Mouse (Mus musculus) activated CD4-positive, CD25-positive, alpha-beta regulatory T cell, adult 4 months (primary cell): ENCODE measurements around the gene Klhl11. TPM values are rescaled to one million over a fixed set of nuclear protein-coding genes. Genes with fewer than 3 reads are reported as not detected.

Experiments
- ATAC-seq: one replicate; pipeline ENCODE4 v1.8.0; 2017
- polyA plus RNA-seq, 2 experiments: library from polyadenylated mRNA; unstranded; fragments of 100-300 nt; shearing (Covaris generic); gene quantifications; one replicate each; pipeline ENCODE4 v1.2.1; 2017

Gene Klhl11
- 1 to 10 TPM; 1.9 to 2.1 TPM for polyA plus RNA-seq

- ATAC-seq, result peak; percentile 93
Measured at GRCm38 (mm10) chr11:100472197-100472934, at the start of gene Klhl11. Gene Klhl11 (minus strand): TSS chr11:100472741.

DNA sequence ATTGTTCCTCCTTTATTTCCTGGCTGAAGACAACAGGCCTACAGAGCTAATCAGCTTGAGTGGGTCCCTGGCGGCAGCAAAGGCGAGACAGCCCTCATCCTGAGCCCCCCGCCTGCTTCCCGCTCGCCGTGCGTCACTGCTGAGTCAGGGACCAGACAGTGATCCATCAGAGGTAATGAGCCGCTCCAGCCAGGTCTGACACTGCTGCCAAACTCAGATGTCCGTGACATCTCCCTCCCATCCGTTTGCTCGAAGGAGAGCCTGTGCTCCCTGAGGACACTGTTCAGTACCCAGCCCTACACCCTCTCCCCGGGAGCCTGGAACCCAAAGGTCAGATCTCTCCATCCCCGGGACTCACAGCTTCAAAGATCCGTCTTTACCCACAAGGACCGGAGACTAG, 48.3 kb upstream of the Klhl11 start:
- ATAC-seq, result no peak

GRCm38 (mm10) chr11:100519188-100519587, 46.6 kb upstream of the Klhl11 start:
- ATAC-seq, result no peak

DNA sequence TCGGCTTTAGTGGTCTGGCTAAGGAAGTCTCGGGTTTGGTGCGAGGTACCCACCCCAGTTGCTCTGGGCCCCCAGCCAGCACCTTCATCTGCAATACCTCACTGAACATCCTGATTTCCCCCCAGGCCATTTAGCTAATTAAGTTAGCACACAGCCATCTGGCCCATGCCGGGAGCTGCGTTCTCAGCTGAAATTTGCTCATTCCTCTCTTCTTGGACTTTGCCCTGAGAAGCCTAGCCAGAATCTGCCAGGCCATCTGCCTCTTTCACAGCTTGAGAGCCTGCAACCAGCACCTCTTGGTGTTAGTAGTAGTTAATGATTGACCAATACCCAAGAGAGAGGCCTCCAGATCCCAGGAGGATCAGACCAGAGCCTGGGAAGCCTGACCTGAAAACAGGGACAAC, 45.6 kb upstream of the Klhl11 start:
- ATAC-seq, result no peak

- no peak for ATAC-seq
Measured at GRCm38 (mm10) chr11:100516291-100516690, 43.8 kb upstream of the Klhl11 start.

GRCm38 (mm10) chr11:100515789-100516188, 43.2 kb upstream of the Klhl11 start:
- ATAC-seq, result no peak

DNA sequence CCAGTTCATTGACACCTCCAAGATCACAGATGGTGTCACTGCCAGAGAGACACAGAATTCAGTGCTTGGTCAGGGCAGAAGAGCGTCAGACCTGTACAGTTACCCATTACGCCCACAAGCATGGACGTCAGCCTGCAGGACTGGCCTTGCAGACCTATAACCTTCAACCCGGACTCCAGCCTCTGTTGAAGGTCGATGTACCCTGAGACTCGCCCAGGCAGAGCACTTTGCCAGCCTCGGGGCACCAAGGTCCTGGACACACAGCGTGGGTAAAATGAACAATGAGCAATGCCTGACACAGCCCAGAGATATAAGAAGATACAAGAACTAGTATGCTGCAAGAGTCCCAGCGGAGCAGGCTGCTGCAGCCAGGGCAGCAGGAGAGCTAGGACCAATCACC, 42.5 kb upstream of the Klhl11 start:
- ATAC-seq, result no peak

GRCm38 (mm10) chr11:100513716-100514115, 41.2 kb upstream of the Klhl11 start:
- ATAC-seq, result no peak

DNA sequence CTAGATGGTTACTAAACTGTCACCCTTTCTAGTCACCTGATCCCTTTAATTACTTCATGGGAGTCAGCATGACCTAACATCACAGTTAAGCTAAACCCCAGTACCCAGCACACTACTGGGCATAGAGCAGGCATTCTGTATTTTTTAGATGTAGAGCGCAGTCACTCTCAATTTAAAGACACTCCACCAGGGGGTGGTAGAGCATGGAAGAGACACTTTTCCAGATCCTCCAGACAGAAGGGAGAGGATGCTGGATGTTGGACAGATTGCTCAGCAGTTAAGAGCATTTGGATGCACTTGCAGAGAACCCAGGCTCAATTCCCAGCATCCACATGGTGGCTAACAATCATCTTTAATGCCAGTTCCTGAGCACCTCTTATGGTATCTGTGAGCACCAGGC, 39.8 kb upstream of the Klhl11 start:
- ATAC-seq, result no peak

- ATAC-seq, result no peak
Measured at GRCm38 (mm10) chr11:100510556-100510955, 38.0 kb upstream of the Klhl11 start.

GRCm38 (mm10) chr11:100505997-100506396, 33.5 kb upstream of the Klhl11 start:
- no peak for ATAC-seq

- ATAC-seq, result no peak
Measured at GRCm38 (mm10) chr11:100504990-100505660, 32.6 kb upstream of the Klhl11 start.

GRCm38 (mm10) chr11:100501321-100501720, 28.8 kb upstream of the Klhl11 start:
- no peak for ATAC-seq

- ATAC-seq, result no peak
Measured at GRCm38 (mm10) chr11:100500651-100501050, 28.1 kb upstream of the Klhl11 start.

DNA sequence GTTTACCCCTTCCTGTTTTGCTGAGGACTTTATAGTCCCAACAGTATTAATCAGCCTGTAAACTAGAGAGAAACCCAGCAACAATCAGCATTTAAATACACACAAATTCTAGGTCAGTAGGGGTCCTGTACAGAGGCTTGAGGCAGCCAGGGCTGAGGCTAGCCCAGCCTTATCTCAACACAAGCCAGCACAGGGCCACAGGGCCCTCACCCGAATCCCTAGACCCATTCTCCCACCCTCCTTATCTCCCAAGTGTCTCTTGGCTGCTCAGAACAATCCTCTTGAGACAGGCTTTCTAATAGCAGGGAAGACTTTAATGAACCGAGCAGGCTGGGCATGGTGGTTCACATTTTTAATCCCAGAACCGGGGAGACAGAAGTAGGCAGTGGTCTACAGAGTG, 27.7 kb upstream of the Klhl11 start:
- no peak for ATAC-seq

DNA sequence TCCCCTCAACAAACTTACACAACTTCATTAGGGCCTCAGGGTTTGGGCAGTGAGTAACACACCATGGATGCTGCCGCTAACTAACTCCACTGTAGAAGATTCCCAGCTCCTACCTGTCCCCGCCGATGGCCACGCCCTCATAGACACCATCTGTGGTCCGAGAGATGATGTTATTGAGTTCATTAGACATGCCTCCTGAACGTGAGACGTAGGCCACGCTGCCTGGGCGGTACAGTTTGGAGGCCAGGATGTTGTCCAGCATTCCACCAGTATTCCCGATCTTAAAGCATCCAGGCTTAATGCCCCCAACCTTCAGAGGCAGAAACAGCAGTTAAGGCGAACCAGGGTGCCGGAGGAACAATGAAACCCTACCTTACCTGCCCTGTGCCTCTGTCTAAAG, 21.2 kb upstream of the Klhl11 start:
- ATAC-seq, result no peak

DNA sequence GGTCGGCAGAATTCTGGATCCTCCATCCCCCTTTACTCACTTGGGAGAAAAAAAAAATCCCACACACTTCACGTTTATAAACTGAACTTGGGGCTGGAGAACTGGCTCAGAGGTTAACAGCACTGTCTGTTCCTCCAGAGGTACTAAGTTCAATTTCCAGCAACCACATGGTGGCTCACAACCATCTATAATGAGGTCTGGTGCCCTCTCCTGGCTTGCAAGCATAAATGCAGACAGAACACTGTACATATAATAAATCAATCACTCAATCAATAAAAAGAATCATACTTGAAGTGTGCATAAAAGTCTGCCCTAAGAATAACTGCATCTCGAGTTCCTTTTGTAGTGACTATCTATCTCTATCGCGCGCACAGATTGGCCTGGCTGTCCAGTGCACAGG, 18.4 kb upstream of the Klhl11 start:
- ATAC-seq, result no peak

- no peak for ATAC-seq
Measured at GRCm38 (mm10) chr11:100485801-100486538, 13.4 kb upstream of the Klhl11 start.

- ATAC-seq, result no peak
Measured at GRCm38 (mm10) chr11:100484461-100484860, 11.9 kb upstream of the Klhl11 start.

GRCm38 (mm10) chr11:100479152-100479551, 6.6 kb upstream of the Klhl11 start:
- ATAC-seq, result no peak

- ATAC-seq, result no peak
Measured at GRCm38 (mm10) chr11:100476281-100476680, 3.7 kb upstream of the Klhl11 start.

GRCm38 (mm10) chr11:100472935-100473295, 374 bp upstream of the Klhl11 start:
- ATAC-seq, result peak; percentile 4

DNA sequence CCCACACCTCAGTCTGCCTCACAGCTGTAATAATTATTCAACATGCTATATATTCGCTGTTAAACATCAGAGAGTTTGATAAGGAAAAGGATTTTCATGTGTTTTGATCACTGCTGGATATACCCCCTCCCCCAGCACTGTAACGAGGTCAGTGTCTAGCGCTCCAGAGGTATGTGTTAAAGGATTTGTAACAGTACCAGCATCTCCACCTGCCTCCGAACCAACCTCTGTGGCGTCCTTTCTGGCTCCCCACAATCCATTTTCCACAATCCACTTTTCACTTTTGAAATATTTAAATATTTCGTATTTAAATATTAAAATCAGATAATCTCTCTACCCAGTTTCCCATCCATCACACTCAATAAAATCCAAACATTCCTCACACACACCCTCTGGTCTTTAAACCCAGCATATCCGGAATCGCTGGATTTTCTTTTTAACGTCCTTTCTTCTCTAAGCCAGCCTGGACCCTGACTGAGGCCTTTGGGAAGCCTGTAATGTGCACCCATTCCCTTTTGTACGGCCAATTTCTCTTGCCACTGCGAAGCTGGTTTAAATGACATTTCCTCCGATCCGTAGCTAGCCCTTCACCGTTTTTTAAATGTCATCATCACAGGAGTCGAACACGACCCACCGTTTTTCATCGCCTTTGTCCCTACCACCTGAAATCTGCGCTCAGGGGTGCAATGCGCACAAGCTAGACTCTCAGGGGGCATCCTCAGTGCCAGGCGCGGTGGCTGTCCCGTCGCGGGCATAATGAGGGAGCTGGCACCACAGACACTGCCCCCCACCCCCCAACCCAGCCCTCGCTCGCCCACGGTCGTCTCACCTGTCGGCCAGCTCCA, 967 bp downstream of the Klhl11 start:
- no peak for ATAC-seq
